Mouse (Mus musculus) brain, embryonic 14.5 days (tissue): ENCODE measurements around the gene Celsr1. TPM values are rescaled to one million over a fixed set of nuclear protein-coding genes. Genes with fewer than 3 reads are reported as not detected.
"Not testable (repeated sequence)": the region's sequence is repeated elsewhere in the genome, so short reads cannot be mapped to it uniquely, and the experiment has no call there.

Experiments used
- DNase-seq: peaks from one replicate; pipeline ENCODE4 v3.0.0-alpha.2; 2011; ENCODE audit warnings: low read depth
- CTCF ChIP-seq: fragments of 200-500 bp; IDR thresholded peaks from 2 replicates; pipeline ENCODE4 v1.5.1; 2012; ENCODE audit warnings: inconsistent platforms, mild to moderate bottlenecking, moderate library complexity, borderline replicate concordance; ENCODE audit not compliant: insufficient read depth, insufficient read length; ENCODE audit errors: extremely low read depth
- POLR2A ChIP-seq: fragments of 200-500 bp; IDR thresholded peaks from 2 replicates; pipeline ENCODE4 v1.6.1; 2012; ENCODE audit warnings: mild to moderate bottlenecking, inconsistent platforms, borderline replicate concordance; ENCODE audit not compliant: poor library complexity, insufficient read depth, insufficient read length, severe bottlenecking; ENCODE audit errors: extremely low read depth
- polyA plus RNA-seq: library from polyadenylated mRNA; depleted of rRNA; stranded (reverse); fragments of >200 nt; gene quantifications from 2 replicates; pipeline ENCODE4 v1.2.3, GENCODE M21; 2012

Celsr1 gene
- polyA plus RNA-seq, 1 experiment = 17.6 TPM

DNA sequence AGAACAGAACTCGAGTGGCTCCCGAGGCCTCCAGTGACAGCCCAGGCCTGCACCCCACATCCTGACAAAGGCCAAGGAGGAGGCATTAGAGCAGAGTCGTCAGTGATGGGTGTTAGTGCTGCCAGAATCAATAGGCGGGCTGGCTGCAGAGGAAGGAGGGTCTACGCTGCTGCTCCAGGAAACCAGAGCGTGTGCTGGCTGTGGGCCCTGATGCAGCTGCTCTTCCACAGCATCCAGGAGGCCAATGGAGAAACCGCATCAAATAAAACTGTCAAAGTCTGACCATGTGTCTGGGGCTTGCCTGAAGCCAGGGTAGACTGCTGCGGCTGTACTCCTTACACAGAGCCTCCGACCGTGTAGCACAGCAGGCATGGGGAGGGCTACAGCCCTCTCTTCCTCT, 136.5 kb downstream of the Celsr1 start:
- DNase-seq = no peak
- TF ChIP-seq CTCF (no peak), POLR2A (no peak)

DNA sequence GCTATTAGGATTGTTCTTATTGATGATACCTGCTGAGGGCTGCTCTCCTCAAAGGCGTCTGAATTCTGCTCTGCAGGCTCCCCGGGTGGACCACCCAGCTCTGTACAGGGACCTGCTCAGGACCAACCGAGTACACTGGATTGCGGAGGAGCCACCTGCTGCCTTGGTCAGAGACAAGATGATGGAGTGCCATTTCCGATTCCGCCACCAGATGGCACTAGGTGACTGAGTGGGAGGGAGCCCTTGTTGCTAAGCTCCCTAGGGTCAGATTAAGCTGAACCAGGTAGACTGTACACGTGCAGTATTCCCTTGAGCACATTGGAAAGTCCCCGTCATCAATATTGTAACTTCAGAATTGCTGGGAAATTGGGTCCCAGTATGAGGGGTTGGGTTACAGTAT, 137.3 kb downstream of the Celsr1 start:
- DNase-seq = peak; percentile 87
- peak; percentile 96 for TF ChIP-seq CTCF
- TF ChIP-seq POLR2A = no peak

DNA sequence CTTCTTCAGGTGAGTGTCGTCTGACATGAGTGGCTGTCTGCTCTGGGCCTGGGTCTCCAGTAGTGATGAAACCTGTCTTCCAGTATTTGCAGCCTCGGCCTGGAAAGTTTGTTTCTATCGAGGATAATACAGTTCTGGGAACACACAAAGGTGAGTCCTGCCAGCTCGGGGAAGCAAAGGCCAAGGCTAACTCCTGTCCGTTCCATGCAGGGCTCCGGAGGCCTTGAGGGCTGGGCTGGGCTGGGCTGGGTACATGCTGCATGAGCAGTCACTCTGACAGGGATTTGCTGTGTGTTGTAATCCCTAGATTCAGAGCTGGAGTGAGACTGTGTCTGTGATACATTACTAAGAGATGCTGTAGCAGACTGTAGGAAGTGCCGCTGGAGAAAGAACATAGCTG, 139.7 kb downstream of the Celsr1 start:
- TF ChIP-seq POLR2A (no peak), CTCF (no peak)
- no peak for DNase-seq

DNA sequence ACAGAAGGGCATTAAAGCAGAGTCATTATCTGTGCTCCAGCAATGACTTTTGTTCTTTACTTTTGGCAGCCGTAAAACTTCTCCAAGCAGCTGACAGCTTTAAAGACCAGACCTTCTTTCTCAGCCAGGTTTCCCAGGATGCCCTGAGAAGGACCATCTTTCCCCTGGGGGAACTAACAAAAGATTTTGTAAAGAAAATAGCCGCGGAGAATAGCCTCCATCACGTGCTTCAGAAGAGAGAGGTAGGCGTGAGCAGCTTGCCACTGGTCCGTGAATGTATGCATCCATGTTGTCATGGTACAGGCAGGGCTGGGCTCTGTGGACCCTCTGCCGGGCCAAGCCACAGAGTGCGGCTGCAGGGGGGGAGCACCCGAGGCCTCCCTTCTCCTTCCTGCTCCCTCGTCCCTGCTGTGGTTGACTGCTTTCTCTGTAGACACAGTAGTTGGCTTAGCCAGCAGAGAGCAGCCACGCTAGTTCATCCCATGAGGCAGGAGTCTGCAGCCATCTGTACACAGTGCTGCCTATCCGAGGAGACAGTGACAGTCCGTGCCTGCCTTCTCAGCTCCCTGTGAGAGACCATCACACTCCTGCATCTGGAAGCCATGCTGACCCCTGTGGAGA, 141.0 kb downstream of the Celsr1 start:
- DNase-seq = peak; percentile 68
- TF ChIP-seq CTCF = no peak
- no peak for TF ChIP-seq POLR2A

DNA sequence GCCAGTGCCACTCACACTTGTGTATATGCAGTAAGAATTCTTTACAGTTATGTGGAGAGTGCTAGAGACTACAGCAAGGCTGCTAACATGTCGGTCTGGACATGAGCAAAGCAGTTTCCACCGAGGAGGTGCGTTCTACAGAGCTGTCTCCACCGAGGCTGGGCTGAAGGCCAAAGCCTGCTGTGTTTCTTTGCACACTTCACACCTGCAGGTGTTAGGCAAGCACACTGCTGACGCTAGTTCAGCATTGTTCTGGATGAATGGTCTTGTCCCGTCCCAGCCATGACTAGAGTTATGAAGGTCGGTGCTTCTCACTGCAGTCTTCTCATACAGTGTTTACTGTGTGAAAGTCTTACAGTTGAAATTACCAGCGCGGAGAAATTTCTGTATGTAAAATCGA, 141.6 kb downstream of the Celsr1 start:
- DNase-seq = peak; percentile 74
- TF ChIP-seq CTCF = no peak
- no peak for TF ChIP-seq POLR2A

DNA sequence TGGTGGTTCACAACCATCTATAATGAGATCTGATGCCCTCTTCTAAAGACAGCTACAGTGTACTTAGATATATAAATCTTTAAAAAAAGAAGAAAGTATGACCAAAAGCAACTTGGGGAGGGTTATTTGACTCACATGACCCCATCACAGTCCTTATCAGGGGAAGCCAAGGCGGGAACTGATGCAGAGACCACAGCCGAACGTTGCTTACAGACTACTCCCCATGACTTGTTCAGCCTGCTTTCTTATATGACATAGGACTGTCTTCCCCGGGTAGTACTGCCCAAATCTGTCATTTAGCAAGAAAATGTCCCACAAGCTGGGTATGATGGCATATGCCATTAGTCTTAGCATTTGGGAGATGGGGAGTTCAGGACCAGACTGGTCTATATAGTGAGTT, 144.3 kb downstream of the Celsr1 start:
- TF ChIP-seq POLR2A = no peak
- TF ChIP-seq CTCF = no peak
- no peak for DNase-seq

DNA sequence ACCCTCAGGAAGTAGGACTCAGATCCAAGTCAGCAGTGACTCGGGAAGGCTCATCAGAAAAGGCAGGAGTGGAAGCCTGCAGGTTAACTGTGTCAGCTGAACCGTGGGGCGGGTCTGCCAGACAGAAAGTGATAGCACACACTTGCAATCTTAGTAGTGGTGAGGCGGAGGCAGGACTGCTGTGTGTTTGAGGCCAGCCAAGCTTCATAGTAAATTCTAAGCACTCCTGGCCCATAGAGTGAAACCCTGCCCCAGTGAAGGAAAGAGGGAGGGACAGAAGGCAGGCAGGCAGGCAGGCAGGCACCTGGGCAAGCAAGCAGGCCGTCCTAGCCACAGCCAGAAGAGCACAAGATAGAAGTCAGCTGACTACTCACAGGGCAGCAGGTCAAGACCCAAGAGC, 148.0 kb downstream of the Celsr1 start:
- no peak for DNase-seq
- no peak for TF ChIP-seq CTCF
- no peak for TF ChIP-seq POLR2A

DNA sequence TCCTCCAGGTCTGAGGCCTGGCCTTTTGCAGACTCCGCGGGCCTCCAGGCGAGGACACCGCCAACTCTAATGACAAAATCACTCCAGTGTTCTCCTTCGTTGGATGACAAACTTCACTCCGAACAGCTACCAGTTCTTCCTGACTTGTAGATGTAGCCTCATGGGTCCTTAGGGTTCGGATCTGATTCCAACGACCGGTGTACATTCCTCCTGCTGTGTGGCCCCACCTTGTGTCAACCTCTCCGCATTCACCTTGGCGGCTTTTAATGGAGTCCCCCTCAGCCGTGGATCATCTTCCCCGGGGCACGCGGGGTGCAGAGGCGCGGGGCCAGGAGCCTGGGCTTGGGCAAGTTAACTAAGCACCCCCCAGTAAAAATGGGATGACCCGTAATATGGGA, 154.1 kb downstream of the Celsr1 start:
- no peak for DNase-seq
- TF ChIP-seq POLR2A = no peak
- TF ChIP-seq CTCF = no peak

DNA sequence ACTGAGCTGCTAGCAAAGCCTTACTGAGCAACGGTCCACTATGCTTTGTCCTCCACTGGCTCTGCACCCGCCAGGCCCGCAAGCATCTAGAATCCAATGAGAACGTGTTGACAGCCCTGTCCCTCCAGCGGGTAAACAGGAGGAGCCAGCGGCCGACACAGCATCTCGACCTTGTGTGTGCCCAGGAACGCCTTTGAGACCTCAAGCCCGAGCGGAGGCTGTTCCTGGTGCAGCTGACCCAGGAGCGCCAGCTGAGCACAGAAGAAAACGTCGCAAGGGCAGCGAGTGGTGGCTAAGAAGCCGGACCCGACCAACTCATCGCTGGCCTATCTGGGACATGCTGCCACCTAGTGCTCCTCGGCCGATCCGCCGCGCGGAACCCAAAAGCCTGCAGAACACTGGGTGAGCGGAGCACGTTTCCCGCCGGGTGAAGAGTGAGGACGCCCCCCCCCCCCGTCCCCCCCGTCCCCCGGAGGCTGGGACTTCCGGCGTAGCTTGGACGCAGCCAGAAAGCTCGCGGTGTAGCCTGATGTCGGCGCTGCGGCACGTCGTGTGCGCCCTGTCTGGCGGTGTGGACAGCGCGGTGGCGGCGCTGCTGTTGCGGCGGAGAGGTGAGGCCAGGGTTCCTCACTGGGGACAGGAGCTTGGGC, 154.6 kb downstream of the Celsr1 start, which contains the start of gene Trmu:
Gene Trmu (plus strand): TSS at position 465 of the 650 bp plus-strand sequence.
- TF ChIP-seq CTCF (peak; percentile 66), POLR2A (peak; percentile 53; the same call in 1 of the 2 replicates)
- peak; percentile 97 for DNase-seq

DNA sequence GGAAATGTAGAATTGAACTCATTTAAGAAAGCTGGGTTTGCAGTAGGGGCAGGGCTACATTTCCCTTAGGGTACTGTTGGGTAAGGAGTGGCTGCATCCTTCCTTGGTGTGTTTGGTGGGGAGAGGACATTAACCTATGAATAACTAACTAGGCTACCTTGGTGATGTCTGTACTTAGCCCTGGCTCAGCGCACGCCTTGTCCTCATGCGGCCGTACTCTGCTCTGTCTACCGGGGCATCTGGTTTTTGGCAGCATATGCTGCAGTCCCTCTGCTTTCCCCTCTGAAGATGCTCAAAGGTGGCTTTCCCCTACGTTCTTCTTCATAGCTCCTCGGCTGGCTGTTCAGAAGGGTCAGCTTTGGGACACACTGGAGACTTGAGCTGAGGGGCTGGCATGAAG, 156.2 kb downstream of the Celsr1 start:
- no peak for DNase-seq
- TF ChIP-seq POLR2A (no peak), CTCF (no peak)

DNA sequence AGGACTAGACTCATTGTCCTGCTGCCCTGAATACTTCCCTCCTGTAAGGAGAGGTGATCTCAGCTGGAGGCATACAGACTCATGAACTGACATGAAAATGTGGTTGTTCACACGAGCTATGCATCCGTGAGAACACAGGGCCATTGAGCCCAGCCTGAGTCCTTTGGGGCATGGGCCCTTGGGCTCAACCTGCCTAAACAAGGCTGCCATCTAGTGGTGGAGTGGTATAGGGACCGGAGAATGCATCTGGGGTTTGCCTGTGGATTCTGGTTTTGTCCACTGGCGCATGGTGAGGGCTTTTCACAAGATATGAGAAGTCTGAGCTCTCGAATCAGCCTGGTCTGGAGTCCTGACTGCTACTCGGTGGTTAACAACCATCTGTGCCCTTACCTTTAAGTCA, 165.9 kb downstream of the Celsr1 start:
- DNase-seq = peak; percentile 73
- TF ChIP-seq CTCF (peak; percentile 84), POLR2A (no peak)

DNA sequence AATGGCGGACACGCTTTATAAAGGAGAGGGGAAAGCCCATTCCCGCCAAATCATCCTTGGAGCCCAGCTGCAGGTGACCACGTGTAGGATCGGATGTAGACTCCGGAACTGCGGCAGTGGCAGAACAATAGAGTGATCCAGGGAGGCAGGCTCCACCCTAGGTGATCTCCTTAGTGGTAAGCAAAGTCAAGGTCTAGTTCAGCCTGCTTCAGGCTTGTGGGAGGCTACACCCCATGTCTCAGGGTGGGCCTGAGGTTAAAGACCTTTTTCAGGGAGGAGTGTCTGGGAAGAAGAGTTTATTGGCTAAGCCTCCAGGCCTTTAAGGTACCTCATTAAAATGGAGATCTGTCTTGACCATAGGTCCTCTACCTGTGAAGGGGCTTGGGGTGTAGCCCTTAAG, 167.7 kb downstream of the Celsr1 start:
- not testable (repeated sequence) for DNase-seq

DNA sequence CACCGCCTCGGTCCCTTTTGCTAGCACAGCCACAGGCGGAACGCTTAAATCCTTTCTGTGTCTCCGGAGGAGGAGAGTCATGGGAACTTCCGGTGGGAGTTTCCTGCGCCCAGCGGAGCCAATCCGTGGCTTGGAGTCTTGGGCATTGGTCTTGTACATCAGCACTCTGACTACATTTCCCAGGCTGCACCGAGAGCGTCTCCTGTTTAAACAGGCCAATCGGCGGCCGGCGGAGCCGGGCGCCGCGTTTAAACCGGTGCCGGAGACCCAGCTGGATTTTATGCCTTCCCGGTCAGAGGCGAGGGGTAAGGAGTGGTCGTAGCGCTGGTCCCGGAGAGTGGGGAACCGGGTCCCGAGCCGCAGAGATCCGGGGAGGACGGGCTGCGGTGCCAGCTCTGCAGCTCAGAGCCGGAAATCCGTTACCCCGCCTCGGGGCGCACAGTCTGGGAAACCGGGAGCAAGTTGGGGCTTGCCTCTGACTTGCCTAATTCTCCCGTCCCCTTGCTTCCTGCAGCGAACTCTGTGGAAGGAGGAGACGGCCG, 174.0 kb downstream of the Celsr1 start, which contains the start of gene Gtse1:
Gene Gtse1 (plus strand): TSS at position 256 of the 542 bp plus-strand sequence.
- peak; percentile 99 for DNase-seq
- TF ChIP-seq CTCF (no peak), POLR2A (peak; percentile 62; the same call in 1 of the 2 replicates)
